Mouse (Mus musculus) heart, adult 2 months (tissue): ENCODE results near the gene Ankfn1. TPM values are rescaled to one million over a fixed set of nuclear protein-coding genes. Genes with fewer than 3 reads are reported as not detected.
A peak's percentile ranks its signal among the peaks of the same experiment; 100 is the strongest.

ENCODE experiments used
- DNase-seq, 2 experiments: peaks; one replicate each; pipeline ENCODE4 v3.0.0; 2021
- H3K27ac ChIP-seq: fragments of 200-600 bp; 2 replicates; pipeline ENCODE4 v1.8.1; 2022
- H3K27me3 ChIP-seq: fragments of 200-500 bp; 2 replicates; pipeline ENCODE4 v1.6.1; 2012; ENCODE audit warnings: mild to moderate bottlenecking, low read length, inconsistent platforms, mixed read lengths; ENCODE audit not compliant: control insufficient read depth, insufficient read depth
- H3K36me3 ChIP-seq: fragments of 200-500 bp; 2 replicates; pipeline ENCODE4 v1.6.1; 2012; ENCODE audit warnings: low read length, inconsistent platforms; ENCODE audit not compliant: control insufficient read depth, insufficient read depth
- H3K4me1 ChIP-seq: fragments of 200-500 bp; 2 replicates; pipeline ENCODE4 v1.6.1; 2011; ENCODE audit warnings: low read length; ENCODE audit not compliant: control insufficient read depth, insufficient read depth
- H3K4me3 ChIP-seq: fragments of 200-600 bp; 2 replicates; pipeline ENCODE4 v1.8.1; 2022
- H3K79me2 ChIP-seq: fragments of 200-500 bp; replicated peaks from 2 replicates; pipeline ENCODE4 v1.6.1; 2012; ENCODE audit warnings: mild to moderate bottlenecking, inconsistent platforms, low read length, moderate library complexity, mixed read lengths; ENCODE audit not compliant: control insufficient read depth, insufficient read depth
- H3K9ac ChIP-seq: fragments of 200-500 bp; 2 replicates; pipeline ENCODE4 v1.6.1; 2012; ENCODE audit warnings: low read depth, mild to moderate bottlenecking, control low read depth, inconsistent platforms, low read length, mixed read lengths
- CTCF ChIP-seq: fragments of 200-600 bp; IDR thresholded peaks from 2 replicates; pipeline ENCODE4 v1.8.1; 2022; ENCODE audit warnings: antibody characterized with exemption, mild to moderate bottlenecking, moderate library complexity
- EP300 ChIP-seq: fragments of 200-500 bp; IDR thresholded peaks from 2 replicates; pipeline ENCODE4 v1.6.1; 2011; ENCODE audit warnings: low read depth, low read length, control low read depth; ENCODE audit not compliant: insufficient read depth
- POLR2A ChIP-seq: fragments of 200-500 bp; IDR thresholded peaks from 2 replicates; pipeline ENCODE4 v1.6.1; 2011; ENCODE audit warnings: mild to moderate bottlenecking, low read depth, low read length, control low read depth; ENCODE audit not compliant: insufficient read depth
- WGBS: fragments of 180-500 bp; shearing (Covaris S2); methylation state at CpG from one replicate; pipeline ENCODE4 v1.1.7; 2018; 5-methylcytosine and 5-hydroxymethylcytosine counted together
- intact Hi-C: fragments of 180-260 bp; cut with DNase I; formaldehyde crosslinking; loops from one replicate; pipeline ENCODE4 v1.15.1; 2025
- polyA plus RNA-seq: library from polyadenylated mRNA; depleted of rRNA; stranded (reverse); fragments of >200 nt; gene quantifications from 2 replicates; pipeline ENCODE4 v1.2.3, GENCODE M21; 2012
- total RNA-seq, 2 experiments: library from RNA; stranded (reverse); gene quantifications; 2 replicates each; pipeline ENCODE4 v1.2.3; 2021

The Ankfn1 gene
- total and polyA plus RNA-seq, 3 experiments = 0.14 TPM; not detected in 2

GRCm38 (mm10) chr11:89481084-89481483 lies 296.4 kb downstream of the Ankfn1 start:
- H3K36me3 ChIP-seq = no peaks in the 10 kb centered on the region
- no peak overlapping the region for H3K9ac ChIP-seq
- WGBS = 46% methylated on average over 6 of the region's 6 CpGs
- H3K79me2 ChIP-seq = no peaks in the 10 kb centered on the region
- DNase-seq = no peak
- H3K4me3 ChIP-seq = no peak overlapping the region
- TF ChIP-seq CTCF = no peak
- TF ChIP-seq EP300 = no peak
- TF ChIP-seq POLR2A = no peak
- no peak overlapping the region for H3K27ac ChIP-seq
- no peaks in the 10 kb centered on the region for H3K4me1 ChIP-seq
- no peaks in the 10 kb centered on the region for H3K27me3 ChIP-seq
- intact Hi-C loops = no loop called here

GRCm38 (mm10) chr11:89476927-89477326 lies 300.5 kb downstream of the Ankfn1 start:
- H3K36me3 ChIP-seq = no peaks in the 10 kb centered on the region
- no peaks in the 10 kb centered on the region for H3K27me3 ChIP-seq
- no peak for TF ChIP-seq EP300
- no peak for TF ChIP-seq CTCF
- TF ChIP-seq POLR2A = no peak
- 62% methylated on average over 5 of the region's 5 CpGs for WGBS
- H3K9ac ChIP-seq = no peak overlapping the region
- no peak overlapping the region for H3K27ac ChIP-seq
- H3K79me2 ChIP-seq = no peaks in the 10 kb centered on the region
- DNase-seq = no peak
- intact Hi-C loops = no loop called here
- H3K4me3 ChIP-seq = no peak overlapping the region
- no peaks in the 10 kb centered on the region for H3K4me1 ChIP-seq

GRCm38 (mm10) chr11:89476047-89476446 lies 301.4 kb downstream of the Ankfn1 start:
- DNase-seq = no peak

GRCm38 (mm10) chr11:89472871-89473270 lies 304.6 kb downstream of the Ankfn1 start:
- no peaks in the 10 kb centered on the region for H3K79me2 ChIP-seq
- 81% methylated on average over 4 of the region's 4 CpGs for WGBS
- TF ChIP-seq EP300 = no peak
- TF ChIP-seq POLR2A = no peak
- TF ChIP-seq CTCF = no peak
- no peaks in the 10 kb centered on the region for H3K27me3 ChIP-seq
- no peak for DNase-seq
- H3K4me3 ChIP-seq = no peak overlapping the region
- H3K27ac ChIP-seq = no peak overlapping the region
- no peaks in the 10 kb centered on the region for H3K4me1 ChIP-seq
- H3K36me3 ChIP-seq = no peaks in the 10 kb centered on the region
- intact Hi-C loops = no loop called here
- no peak overlapping the region for H3K9ac ChIP-seq

More at GRCm38 (mm10) chr11:89476047-89476446, 301.4 kb downstream of the Ankfn1 start:
- Histone ChIP-seq H3K36me3 (no peaks in the 10 kb centered on the region), H3K4me3 (no peak overlapping the region), H3K27me3 (no peaks in the 10 kb centered on the region), H3K79me2 (no peaks in the 10 kb centered on the region), H3K4me1 (no peaks in the 10 kb centered on the region), H3K9ac (no peak overlapping the region), H3K27ac (no peak overlapping the region)
- intact Hi-C loops = no loop called here
- TF ChIP-seq EP300 (no peak), CTCF (no peak), POLR2A (no peak)
- WGBS = 78% methylated on average over 4 of the region's 4 CpGs

- no peak overlapping the region for H3K27ac ChIP-seq
- intact Hi-C loops = no loop called here
- no peaks in the 10 kb centered on the region for H3K4me1 ChIP-seq
- H3K9ac ChIP-seq = no peak overlapping the region
- no peaks in the 10 kb centered on the region for H3K79me2 ChIP-seq
- WGBS = 82% methylated on average over 4 of the region's 4 CpGs
- no peaks in the 10 kb centered on the region for H3K27me3 ChIP-seq
- TF ChIP-seq CTCF = no peak
- TF ChIP-seq POLR2A = no peak
- TF ChIP-seq EP300 = no peak
- H3K4me3 ChIP-seq = no peak overlapping the region
- DNase-seq = no peak
- H3K36me3 ChIP-seq = no peaks in the 10 kb centered on the region
Observed at GRCm38 (mm10) chr11:89465381-89465780, 312.1 kb downstream of the Ankfn1 start.

GRCm38 (mm10) chr11:89462216-89462615 lies 315.2 kb downstream of the Ankfn1 start:
- TF ChIP-seq EP300 (no peak), POLR2A (no peak), CTCF (no peak)
- no peak overlapping the region for H3K27ac ChIP-seq
- 64% methylated on average over 10 of the region's 10 CpGs for WGBS
- no peaks in the 10 kb centered on the region for H3K79me2 ChIP-seq
- peak in 1 of 2 experiments; percentile 4 for DNase-seq
- H3K4me3 ChIP-seq = no peak overlapping the region
- no peaks in the 10 kb centered on the region for H3K4me1 ChIP-seq
- no peaks in the 10 kb centered on the region for H3K27me3 ChIP-seq
- no peaks in the 10 kb centered on the region for H3K36me3 ChIP-seq
- H3K9ac ChIP-seq = no peak overlapping the region
- intact Hi-C loops = no loop called here
